Mouse (Mus musculus): ENCODE measurements around the gene Cdc25b. TPM values are rescaled to one million over a fixed set of nuclear protein-coding genes. Genes with fewer than 3 reads are reported as not detected.

Gene Cdc25b
- polyA plus RNA-seq, 1 experiment from 2014 or later = 63.4 TPM

GRCm38 (mm10) chr2:131154036-131154435 is 32.7 kb upstream of the Cdc25b start:
- no peaks in the 10 kb centered on the region for H3K9me3 ChIP-seq (ENCODE audit: control insufficient read depth, low read depth, low read length)
- H3K9ac ChIP-seq (replicated peaks; ENCODE audit: low read depth, low read length) = no peak overlapping the region
- no peak overlapping the region for H3K4me3 ChIP-seq (ENCODE audit: low read depth, low read length)
- H3K27me3 ChIP-seq (ENCODE audit: control insufficient read depth, insufficient read depth, low read length) = no peaks in the 10 kb centered on the region
- H3K4me1 ChIP-seq (ENCODE audit: control insufficient read depth, insufficient read depth, low read length) = peaks cover 7% of the 10 kb centered on the region
- peaks cover 14% of the 10 kb centered on the region for H3K36me3 ChIP-seq (ENCODE audit: control insufficient read depth, insufficient read depth, low read length)
- no peak for ATAC-seq (ENCODE audit: insufficient number of reproducible peaks, insufficient read depth, low FRiP score, low read depth)
- H3K4me2 ChIP-seq (replicated peaks; ENCODE audit: low read depth, low read length) = no peak overlapping the region
- 91% methylated on average over 4 of the region's 4 CpGs for WGBS
- H3K27ac ChIP-seq (ENCODE audit: low read length) = no peak overlapping the region

DNA sequence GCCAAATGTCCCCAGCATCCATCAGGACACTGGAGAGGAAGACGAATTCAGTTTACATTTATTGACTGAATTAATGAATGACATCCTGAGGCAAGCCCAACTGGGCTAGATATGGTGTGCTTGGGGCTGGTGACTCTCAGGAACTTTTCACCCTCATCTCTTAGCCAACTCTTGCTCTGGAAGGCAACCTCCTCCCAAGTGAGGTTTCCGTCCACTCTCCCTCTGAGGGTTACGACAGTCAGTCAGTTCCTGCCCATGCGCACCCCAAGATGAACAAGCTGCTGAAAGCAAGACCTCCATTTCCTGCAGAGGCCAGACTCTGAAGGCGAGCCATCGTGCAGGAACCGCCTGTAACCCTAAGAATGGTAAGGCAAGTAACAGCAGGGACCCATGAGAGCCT is 29.8 kb upstream of the Cdc25b start:
- Histone ChIP-seq H3K4me2 (replicated peaks; ENCODE audit: low read depth, low read length) (no peak overlapping the region), H3K27me3 (ENCODE audit: control insufficient read depth, insufficient read depth, low read length) (no peaks in the 10 kb centered on the region), H3K36me3 (ENCODE audit: control insufficient read depth, insufficient read depth, low read length) (no peaks in the 10 kb centered on the region), H3K9me3 (ENCODE audit: control insufficient read depth, low read depth, low read length) (no peaks in the 10 kb centered on the region), H3K4me1 (ENCODE audit: control insufficient read depth, insufficient read depth, low read length) (peaks cover 10% of the 10 kb centered on the region), H3K9ac (replicated peaks; ENCODE audit: low read depth, low read length) (no peak overlapping the region), H3K4me3 (ENCODE audit: low read depth, low read length) (no peak overlapping the region), H3K27ac (ENCODE audit: low read length) (no peak overlapping the region)
- WGBS = 90% methylated on average over 7 of the region's 7 CpGs
- ATAC-seq (ENCODE audit: insufficient number of reproducible peaks, insufficient read depth, low FRiP score, low read depth) = no peak

- under 1% methylated on average over 18 of the region's 18 CpGs for WGBS
- peak overlapping the region; percentile 77 for H3K4me3 ChIP-seq (ENCODE audit: low read depth, low read length)
- peaks cover 10% of the 10 kb centered on the region for H3K4me1 ChIP-seq (ENCODE audit: control insufficient read depth, insufficient read depth, low read length)
- H3K27ac ChIP-seq (ENCODE audit: low read length) = peak overlapping the region; percentile 71
- H3K36me3 ChIP-seq (ENCODE audit: control insufficient read depth, insufficient read depth, low read length) = no peaks in the 10 kb centered on the region
- peak; percentile 34 for ATAC-seq (ENCODE audit: insufficient number of reproducible peaks, insufficient read depth, low FRiP score, low read depth)
- H3K9me3 ChIP-seq (ENCODE audit: control insufficient read depth, low read depth, low read length) = no peaks in the 10 kb centered on the region
- H3K4me2 ChIP-seq (replicated peaks; ENCODE audit: low read depth, low read length) = peak overlapping the region; percentile 94
- no peaks in the 10 kb centered on the region for H3K27me3 ChIP-seq (ENCODE audit: control insufficient read depth, insufficient read depth, low read length)
- H3K9ac ChIP-seq (replicated peaks; ENCODE audit: low read depth, low read length) = peak overlapping the region; percentile 69
These were observed 27.2 kb upstream of the Cdc25b start for GRCm38 (mm10) chr2:131159491-131159910.

DNA sequence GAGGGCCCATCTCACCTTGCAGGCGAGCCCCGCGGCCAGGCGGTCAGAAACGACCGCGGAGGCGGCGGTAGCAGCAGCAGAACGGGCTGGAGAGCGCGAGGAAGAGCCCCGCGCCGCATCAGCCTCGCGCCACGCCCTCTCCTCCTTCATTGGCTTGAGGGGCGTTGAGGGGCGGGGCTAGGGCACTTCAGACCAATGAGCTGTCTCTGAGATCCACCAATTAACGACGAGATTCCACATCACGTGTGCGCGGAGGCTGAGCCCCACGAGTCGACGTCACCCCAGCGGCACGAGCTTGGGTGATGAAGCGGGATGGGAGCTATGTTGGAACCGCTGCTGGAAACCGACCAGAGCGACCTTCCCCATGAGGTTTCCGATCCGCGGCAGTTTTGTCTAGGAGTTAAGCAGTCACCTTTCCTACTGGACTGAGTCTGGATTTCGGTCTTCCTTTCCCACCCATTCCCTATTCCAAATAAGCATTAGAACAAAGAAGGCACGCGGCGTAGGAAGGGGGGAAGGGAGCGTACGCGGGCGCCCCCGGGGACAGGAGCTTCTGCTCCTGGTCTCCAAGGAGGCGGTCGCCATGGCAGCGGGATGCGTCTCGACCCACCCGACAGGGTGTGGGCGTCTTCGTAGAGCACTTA is 26.7 kb upstream of the Cdc25b start, which contains the start of gene 1700037H04Rik:
TSS of gene 1700037H04Rik (minus strand) at position 144 of the 644 bp plus-strand sequence.
- H3K27me3 ChIP-seq (ENCODE audit: control insufficient read depth, insufficient read depth, low read length) = no peaks in the 10 kb centered on the region
- peak within 1 kb of the TSS; percentile 94 for H3K4me2 ChIP-seq (replicated peaks; ENCODE audit: low read depth, low read length)
- H3K4me3 ChIP-seq (ENCODE audit: low read depth, low read length) = peak within 1 kb of the TSS; percentile 77
- H3K27ac ChIP-seq (ENCODE audit: low read length) = peak within 1 kb of the TSS; percentile 87
- H3K9me3 ChIP-seq (ENCODE audit: control insufficient read depth, low read depth, low read length) = no peaks in the 10 kb centered on the region
- peaks cover 10% of the 10 kb centered on the region for H3K4me1 ChIP-seq (ENCODE audit: control insufficient read depth, insufficient read depth, low read length)
- WGBS = under 1% methylated on average over 54 of the region's 54 CpGs
- H3K9ac ChIP-seq (replicated peaks; ENCODE audit: low read depth, low read length) = peak within 1 kb of the TSS; percentile 69
- no peaks in the 10 kb centered on the region for H3K36me3 ChIP-seq (ENCODE audit: control insufficient read depth, insufficient read depth, low read length)
- peak; percentile 97 for ATAC-seq (ENCODE audit: insufficient number of reproducible peaks, insufficient read depth, low FRiP score, low read depth)

DNA sequence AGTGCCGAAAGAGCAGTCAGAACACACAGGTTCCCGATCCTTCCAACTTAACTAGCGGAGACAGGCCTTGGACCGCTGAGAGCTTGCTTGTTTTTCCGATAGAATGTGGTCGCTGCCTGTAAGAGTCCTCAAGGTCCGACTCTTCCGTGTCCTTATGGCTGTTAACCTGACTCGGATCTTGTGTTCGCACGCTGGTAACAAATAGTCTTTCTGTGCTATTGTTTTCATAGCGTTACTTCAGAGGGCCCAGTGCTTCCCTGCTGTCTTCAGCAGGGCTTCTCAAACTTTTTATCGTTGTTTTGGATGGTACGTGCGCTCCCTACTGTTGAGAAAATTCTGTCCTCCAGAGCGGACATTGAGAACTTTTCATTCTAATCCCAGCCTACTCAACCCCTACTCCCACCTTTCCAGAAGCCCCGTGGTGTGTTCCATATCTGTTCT is 26.1 kb upstream of the Cdc25b start:
- no peak for ATAC-seq (ENCODE audit: insufficient number of reproducible peaks, insufficient read depth, low FRiP score, low read depth)
- H3K9ac ChIP-seq (replicated peaks; ENCODE audit: low read depth, low read length) = peak overlapping the region; percentile 69
- peak overlapping the region; percentile 94 for H3K4me2 ChIP-seq (replicated peaks; ENCODE audit: low read depth, low read length)
- WGBS = 1% methylated on average over 17 of the region's 17 CpGs
- no peaks in the 10 kb centered on the region for H3K36me3 ChIP-seq (ENCODE audit: control insufficient read depth, insufficient read depth, low read length)
- H3K27me3 ChIP-seq (ENCODE audit: control insufficient read depth, insufficient read depth, low read length) = no peaks in the 10 kb centered on the region
- peaks cover 10% of the 10 kb centered on the region for H3K4me1 ChIP-seq (ENCODE audit: control insufficient read depth, insufficient read depth, low read length)
- peak overlapping the region; percentile 87 for H3K27ac ChIP-seq (ENCODE audit: low read length)
- H3K4me3 ChIP-seq (ENCODE audit: low read depth, low read length) = peak overlapping the region; percentile 77
- H3K9me3 ChIP-seq (ENCODE audit: control insufficient read depth, low read depth, low read length) = no peaks in the 10 kb centered on the region

- H3K9ac ChIP-seq (replicated peaks; ENCODE audit: low read depth, low read length) = no peak overlapping the region
- no peaks in the 10 kb centered on the region for H3K27me3 ChIP-seq (ENCODE audit: control insufficient read depth, insufficient read depth, low read length)
- no peaks in the 10 kb centered on the region for H3K36me3 ChIP-seq (ENCODE audit: control insufficient read depth, insufficient read depth, low read length)
- no peak overlapping the region for H3K4me2 ChIP-seq (replicated peaks; ENCODE audit: low read depth, low read length)
- no peaks in the 10 kb centered on the region for H3K9me3 ChIP-seq (ENCODE audit: control insufficient read depth, low read depth, low read length)
- no peak for ATAC-seq (ENCODE audit: insufficient number of reproducible peaks, insufficient read depth, low FRiP score, low read depth)
- H3K4me3 ChIP-seq (ENCODE audit: low read depth, low read length) = no peak overlapping the region
- WGBS = 74% methylated on average over 7 of the region's 7 CpGs
- no peak overlapping the region for H3K27ac ChIP-seq (ENCODE audit: low read length)
- H3K4me1 ChIP-seq (ENCODE audit: control insufficient read depth, insufficient read depth, low read length) = peaks cover 4% of the 10 kb centered on the region
These were observed 22.8 kb upstream of the Cdc25b start for GRCm38 (mm10) chr2:131163924-131164323.

DNA sequence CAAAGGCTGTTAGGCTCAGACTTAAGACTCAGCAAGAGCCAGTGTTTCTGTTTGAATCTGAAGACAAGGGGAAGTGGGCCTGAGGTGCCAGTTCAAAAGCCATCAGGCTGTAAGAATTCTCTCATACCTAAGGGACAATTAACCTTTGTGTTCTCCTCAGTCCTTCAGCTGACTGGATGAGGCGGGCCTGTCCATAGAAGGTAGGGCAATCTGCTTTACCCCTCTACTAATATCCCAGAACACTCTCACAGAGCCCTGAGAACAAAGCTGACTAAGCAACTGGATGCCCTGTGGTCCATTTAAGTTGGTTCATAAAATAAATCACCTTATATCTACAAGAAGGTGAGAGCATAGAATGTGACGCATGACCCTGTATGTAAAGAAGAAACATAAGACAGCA is 20.6 kb upstream of the Cdc25b start:
- H3K9ac ChIP-seq (replicated peaks; ENCODE audit: low read depth, low read length) = no peak overlapping the region
- no peak for ATAC-seq (ENCODE audit: insufficient number of reproducible peaks, insufficient read depth, low FRiP score, low read depth)
- 96% methylated on average over 2 of the region's 2 CpGs for WGBS

GRCm38 (mm10) chr2:131167984-131168383 is 18.8 kb upstream of the Cdc25b start:
- Histone ChIP-seq H3K4me1 (ENCODE audit: control insufficient read depth, insufficient read depth, low read length) (no peaks in the 10 kb centered on the region), H3K9ac (replicated peaks; ENCODE audit: low read depth, low read length) (no peak overlapping the region), H3K4me2 (replicated peaks; ENCODE audit: low read depth, low read length) (no peak overlapping the region), H3K36me3 (ENCODE audit: control insufficient read depth, insufficient read depth, low read length) (no peaks in the 10 kb centered on the region), H3K9me3 (ENCODE audit: control insufficient read depth, low read depth, low read length) (no peaks in the 10 kb centered on the region), H3K4me3 (ENCODE audit: low read depth, low read length) (no peak overlapping the region), H3K27ac (ENCODE audit: low read length) (no peak overlapping the region), H3K27me3 (ENCODE audit: control insufficient read depth, insufficient read depth, low read length) (peaks cover 19% of the 10 kb centered on the region; the same call in 1 of the 2 replicates)
- 77% methylated on average over 6 of the region's 6 CpGs for WGBS
- no peak for ATAC-seq (ENCODE audit: insufficient number of reproducible peaks, insufficient read depth, low FRiP score, low read depth)

More for the DNA sequence above, 20.6 kb upstream of the Cdc25b start:
- H3K4me3 ChIP-seq (ENCODE audit: low read depth, low read length) = no peak overlapping the region
- H3K9me3 ChIP-seq (ENCODE audit: control insufficient read depth, low read depth, low read length) = no peaks in the 10 kb centered on the region
- peaks cover 9% of the 10 kb centered on the region; the same call in 1 of the 2 replicates for H3K27me3 ChIP-seq (ENCODE audit: control insufficient read depth, insufficient read depth, low read length)
- no peak overlapping the region for H3K4me2 ChIP-seq (replicated peaks; ENCODE audit: low read depth, low read length)
- H3K27ac ChIP-seq (ENCODE audit: low read length) = no peak overlapping the region
- no peaks in the 10 kb centered on the region for H3K4me1 ChIP-seq (ENCODE audit: control insufficient read depth, insufficient read depth, low read length)
- H3K36me3 ChIP-seq (ENCODE audit: control insufficient read depth, insufficient read depth, low read length) = no peaks in the 10 kb centered on the region
